Mouse (Mus musculus): Measurements from ENCODE around the gene Ssbp1. TPM values are rescaled to one million over a fixed set of nuclear protein-coding genes. Genes with fewer than 3 reads are reported as not detected.

Ssbp1 gene
- total RNA-seq, 2 experiments from 2014 or later, result 36.9 to 37.5 TPM

- no peak for DNase-seq (ENCODE audit: low spot score in 2 of 2)
Observed at GRCm38 (mm10) chr6:40454436-40455041, 16.6 kb upstream of the Ssbp1 start.

GRCm38 (mm10) chr6:40465710-40466109 is 5.4 kb upstream of the Ssbp1 start:
- DNase-seq (ENCODE audit: low spot score in 2 of 2), result no peak

- DNase-seq (ENCODE audit: low spot score in 2 of 2), result no peak
Observed at GRCm38 (mm10) chr6:40471720-40472010, 513 bp downstream of the Ssbp1 start.

- no peak for DNase-seq (ENCODE audit: low spot score in 2 of 2)
Observed at GRCm38 (mm10) chr6:40476132-40476531, 5.0 kb downstream of the Ssbp1 start.

- no peak for DNase-seq (ENCODE audit: low spot score in 2 of 2)
Observed at GRCm38 (mm10) chr6:40479705-40480104, 8.6 kb downstream of the Ssbp1 start.

- DNase-seq (ENCODE audit: low spot score in 2 of 2), result no peak
Observed at GRCm38 (mm10) chr6:40482318-40482717, 11.2 kb downstream of the Ssbp1 start.

GRCm38 (mm10) chr6:40490933-40491332 is 19.8 kb downstream of the Ssbp1 start, which contains the start of gene Tas2r137:
TSS of gene Tas2r137 (plus strand) at chr6:40491233.
- no peak for DNase-seq (ENCODE audit: low spot score in 2 of 2)

GRCm38 (mm10) chr6:40493229-40493628 is 22.1 kb downstream of the Ssbp1 start, which contains the start of gene Tas2r108:
TSS of gene Tas2r108 (plus strand) at chr6:40493529.
- no peak for DNase-seq (ENCODE audit: low spot score in 2 of 2)

GRCm38 (mm10) chr6:40519408-40519807 is 48.3 kb downstream of the Ssbp1 start, which contains the start of gene Prss37:
TSS of gene Prss37 (minus strand) at chr6:40519508.
- no peak for DNase-seq (ENCODE audit: low spot score in 2 of 2)

Other genes starting within 250 kb of the Ssbp1 start
- 10 to 100 TPM; 57.1 to 63.5 TPM for gene Agk, start 146.2 kb upstream of the Ssbp1 start, total RNA-seq (2021)
- 10 to 100 TPM; 35.6 to 39.5 TPM for gene E330009J07Rik, start 35.2 kb upstream of the Ssbp1 start, total RNA-seq (2021)
- not detected for gene Wee2, start 32.3 kb upstream of the Ssbp1 start, total RNA-seq (2021)
- not detected for gene Tas2r137, start 19.9 kb downstream of the Ssbp1 start, total RNA-seq (2021)
- not detected for gene Tas2r108, start 22.2 kb downstream of the Ssbp1 start, total RNA-seq (2021)
- not detected for gene Prss37, start 48.2 kb downstream of the Ssbp1 start, total RNA-seq (2021)
- not detected for gene Olfr461, start 83.7 kb downstream of the Ssbp1 start, total RNA-seq (2021)
- not detected for gene Olfr460, start 98.1 kb downstream of the Ssbp1 start, total RNA-seq (2021)
- gene Clec5a, start 114.5 kb downstream of the Ssbp1 start, total RNA-seq (2021), result under 1 TPM in 1 of 2 experiments, not detected in 1; 0.39 TPM
- not detected for gene Tas2r138, start 142.0 kb downstream of the Ssbp1 start, total RNA-seq (2021)
- gene Mgam, start 157.5 kb downstream of the Ssbp1 start, total RNA-seq (2021), result 1 to 10 TPM in 1 of 2 experiments, under 1 TPM in 1; 0.62 to 1.3 TPM

Measured in layer of hippocampus, postnatal 10 days (tissue).